Mouse (Mus musculus) olfactory bulb, adult 2 months (tissue): ENCODE measurements around the gene Pde2a.

ENCODE experiments used
- CTCF ChIP-seq: fragments of 200-500 bp; IDR thresholded peaks from 2 replicates; pipeline ENCODE4 v1.5.1; 2012; ENCODE audit warnings: low read depth, mild to moderate bottlenecking, low read length, moderate library complexity; ENCODE audit not compliant: insufficient read depth
- POLR2A ChIP-seq: fragments of 200-500 bp; IDR thresholded peaks from 2 replicates; pipeline ENCODE4 v1.6.1; 2012; ENCODE audit warnings: mild to moderate bottlenecking, low read depth, low read length, moderate library complexity; ENCODE audit not compliant: insufficient read depth

GRCm38 (mm10) chr7:101456789-101457188, 35.3 kb downstream of the Pde2a start:
- TF ChIP-seq CTCF (no peak), POLR2A (no peak)
